Mouse (Mus musculus): Measurements from ENCODE around the gene Rara.

DNA sequence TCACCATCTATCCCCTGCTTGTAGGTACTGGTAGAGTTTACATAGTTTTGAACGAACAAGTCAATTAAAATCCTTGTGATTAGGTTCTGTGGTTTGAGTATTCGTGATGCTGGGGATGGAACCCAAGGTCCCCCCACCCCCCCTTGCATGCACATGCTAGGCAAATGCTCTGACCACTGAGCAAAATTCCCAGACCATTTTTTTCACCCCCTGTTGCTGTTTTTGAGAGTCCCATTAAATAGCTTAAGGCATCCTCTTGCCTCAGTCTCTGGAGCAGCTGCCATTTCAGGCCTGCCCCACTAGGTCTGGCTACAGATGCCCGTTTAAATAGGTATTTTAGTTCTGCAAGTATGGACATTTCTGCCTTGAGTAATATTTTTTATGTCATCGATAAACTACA lies 95.5 kb downstream of the Rara start:
- TF ChIP-seq CTCF (IDR thresholded peaks at IDR 0.05; ENCODE audit: low read depth) (no peak), EP300 (optimal IDR thresholded peaks at IDR 0.05) (no peak)

All from stomach, postnatal 0 days (tissue).